Mouse (Mus musculus) liver, embryonic 13.5 days (tissue): ENCODE data around the gene Qser1. TPM values are rescaled to one million over a fixed set of nuclear protein-coding genes. Genes with fewer than 3 reads are reported as not detected.
"Not testable (repeated sequence)": the region's sequence is repeated elsewhere in the genome, so short reads cannot be mapped to it uniquely, and the experiment has no call there.

Experiments
- ATAC-seq: fragments of 200-750 bp; cut with Nextera tagmentation; 2 replicates; pipeline ENCODE4 v1.8.0; 2017; ENCODE audit warnings: low read depth, mild to moderate bottlenecking, moderate number of reproducible peaks, moderate library complexity
- DNase-seq: peaks from one replicate; pipeline ENCODE4 v3.0.0; 2022
- H3K27ac ChIP-seq: fragments of 300-500 bp; sonication (generic); 2 replicates; pipeline ENCODE4 v1.5.1; 2015; ENCODE audit warnings: moderate library complexity, mild to moderate bottlenecking, inconsistent platforms
- H3K27me3 ChIP-seq: fragments of 300-500 bp; sonication (generic); 2 replicates; pipeline ENCODE4 v1.6.1; 2015; ENCODE audit warnings: mild to moderate bottlenecking, inconsistent platforms
- H3K36me3 ChIP-seq: fragments of 300-500 bp; sonication (generic); 2 replicates; pipeline ENCODE4 v1.6.1; 2015; ENCODE audit warnings: mild to moderate bottlenecking, inconsistent platforms
- H3K4me1 ChIP-seq: fragments of 300-500 bp; sonication (generic); replicated peaks from 2 replicates; pipeline ENCODE4 v1.6.1; 2015; ENCODE audit warnings: inconsistent platforms
- H3K4me2 ChIP-seq: fragments of 300-500 bp; sonication (generic); 2 replicates; pipeline ENCODE4 v1.6.1; 2015; ENCODE audit warnings: inconsistent platforms, mild to moderate bottlenecking, moderate library complexity
- H3K4me3 ChIP-seq: fragments of 300-500 bp; sonication (generic); replicated peaks from 2 replicates; pipeline ENCODE4 v1.5.1; 2015; ENCODE audit warnings: mild to moderate bottlenecking, inconsistent platforms
- H3K9ac ChIP-seq: fragments of 300-500 bp; sonication (generic); 2 replicates; pipeline ENCODE4 v1.6.1; 2015; ENCODE audit warnings: mild to moderate bottlenecking, inconsistent platforms
- H3K9me3 ChIP-seq: fragments of 300-500 bp; sonication (generic); replicated peaks from 2 replicates; pipeline ENCODE4 v1.6.1; 2016; ENCODE audit warnings: inconsistent platforms
- WGBS: fragments of 180-500 bp; shearing (Covaris S2); methylation state at CpG from one replicate; pipeline ENCODE4 v1.1.7; 2015; ENCODE audit not compliant: insufficient replicate concordance; 5-methylcytosine and 5-hydroxymethylcytosine counted together
- polyA plus RNA-seq: library from polyadenylated mRNA; unstranded; fragments of >200 nt; fragmentation: Nextera tagmentation; extraction: Ambion mirVana; gene quantifications from 2 replicates; pipeline ENCODE4 v1.2.1, GENCODE M21; 2015

Gene Qser1
- polyA plus RNA-seq, result 2.3 and 2.7 TPM in 2 replicates

DNA sequence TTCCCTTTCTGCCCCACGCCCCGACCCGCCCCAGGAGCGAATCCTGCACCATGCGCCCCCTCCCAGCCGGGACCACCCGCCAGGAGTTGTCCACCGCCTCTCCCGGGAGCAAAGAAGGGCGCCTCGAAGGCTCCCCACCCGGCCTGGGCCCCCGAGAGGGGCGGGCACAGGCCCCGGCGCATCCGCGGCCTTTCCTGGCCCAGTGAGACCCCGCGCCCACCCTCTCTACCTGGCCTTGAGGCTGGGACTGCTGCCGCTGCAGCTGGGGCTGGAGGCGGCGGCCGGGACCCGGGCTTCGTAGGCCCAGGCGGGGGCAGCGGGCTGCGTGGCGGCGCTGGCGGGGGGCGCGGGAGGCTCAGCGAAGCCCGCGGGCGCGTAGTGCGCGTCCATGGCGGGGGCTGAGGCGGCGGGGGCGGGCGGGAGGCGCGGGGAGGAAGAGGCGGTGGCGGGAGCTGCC is at the start of gene Qser1:
Qser1 (minus strand) TSS at position 390 of the 457 bp plus-strand sequence.
- Histone ChIP-seq H3K4me2 (peak within 1 kb of the TSS; percentile 99), H3K27me3 (no peaks in the 10 kb centered on the region), H3K4me1 (peaks cover 31% of the 10 kb centered on the region), H3K36me3 (no peaks in the 10 kb centered on the region), H3K9ac (peak within 1 kb of the TSS; percentile 91), H3K27ac (peak within 1 kb of the TSS; percentile 93), H3K4me3 (peak within 1 kb of the TSS; percentile 91), H3K9me3 (no peaks in the 10 kb centered on the region)
- no peak for ATAC-seq
- DNase-seq, result no peak
- under 1% methylated on average over 33 of the region's 50 CpGs for WGBS

- no peak for ATAC-seq
- Histone ChIP-seq H3K9me3 (no peaks in the 10 kb centered on the region), H3K4me1 (no peaks in the 10 kb centered on the region)
These were observed 47.8 kb upstream of the Qser1 start for GRCm38 (mm10) chr2:104864176-104864860.

GRCm38 (mm10) chr2:104860426-104860825 is 43.9 kb upstream of the Qser1 start:
- Histone ChIP-seq H3K9ac (no peak overlapping the region), H3K4me3 (no peak overlapping the region), H3K4me1 (no peaks in the 10 kb centered on the region), H3K27ac (no peak overlapping the region), H3K36me3 (no peaks in the 10 kb centered on the region), H3K27me3 (no peaks in the 10 kb centered on the region), H3K4me2 (no peak overlapping the region), H3K9me3 (no peaks in the 10 kb centered on the region)
- 73% methylated on average over 10 of the region's 10 CpGs for WGBS
- DNase-seq (no peak), ATAC-seq (no peak)

More at GRCm38 (mm10) chr2:104864176-104864860, 47.8 kb upstream of the Qser1 start:
- Histone ChIP-seq H3K27ac (no peak overlapping the region), H3K4me2 (no peak overlapping the region), H3K9ac (no peak overlapping the region), H3K36me3 (no peaks in the 10 kb centered on the region), H3K4me3 (no peak overlapping the region), H3K27me3 (no peaks in the 10 kb centered on the region)
- DNase-seq, result no peak
- 59% methylated on average over 4 of the region's 4 CpGs for WGBS

- H3K27me3 ChIP-seq, result no peaks in the 10 kb centered on the region
- no peak overlapping the region for H3K27ac ChIP-seq
- H3K9me3 ChIP-seq, result no peaks in the 10 kb centered on the region
- no peak overlapping the region for H3K9ac ChIP-seq
- no peak overlapping the region for H3K4me3 ChIP-seq
- no peaks in the 10 kb centered on the region for H3K4me1 ChIP-seq
- DNase-seq (no peak), ATAC-seq (no peak)
- H3K36me3 ChIP-seq, result no peaks in the 10 kb centered on the region
- 66% methylated on average over 5 of the region's 5 CpGs for WGBS
- H3K4me2 ChIP-seq, result no peak overlapping the region
These were observed 42.5 kb upstream of the Qser1 start for GRCm38 (mm10) chr2:104859060-104859459.

DNA sequence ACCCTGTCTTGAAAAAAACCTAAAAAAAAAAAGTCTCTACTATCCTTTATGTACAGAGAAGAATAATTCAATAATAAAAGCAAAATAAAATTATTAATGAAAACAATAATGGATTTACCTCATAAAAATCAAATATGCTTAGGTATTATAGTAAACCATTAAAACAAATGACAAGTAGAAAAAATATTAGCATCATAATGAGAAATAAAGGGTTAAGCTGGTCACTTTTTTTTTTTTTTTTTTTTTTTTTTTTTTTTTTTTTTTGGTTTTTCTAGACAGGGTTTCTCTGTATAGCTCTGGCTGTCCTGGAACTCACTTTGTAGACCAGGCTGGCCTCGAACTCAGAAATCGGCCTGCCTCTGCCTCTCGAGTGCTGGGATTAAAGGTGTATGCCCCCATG is 41.5 kb upstream of the Qser1 start:
- H3K9ac ChIP-seq, H3K36me3 ChIP-seq, H3K4me1 ChIP-seq, H3K27me3 ChIP-seq, DNase-seq, ATAC-seq, H3K4me3 ChIP-seq, H3K4me2 ChIP-seq, H3K27ac ChIP-seq, H3K9me3 ChIP-seq: not testable (repeated sequence)
- WGBS, result 77% methylated on average over 3 of the region's 3 CpGs

GRCm38 (mm10) chr2:104856218-104856617 is 39.7 kb upstream of the Qser1 start:
- ATAC-seq, result no peak

GRCm38 (mm10) chr2:104855732-104856131 is 39.2 kb upstream of the Qser1 start:
- Histone ChIP-seq H3K36me3 (no peaks in the 10 kb centered on the region), H3K27ac (no peak overlapping the region), H3K4me1 (no peaks in the 10 kb centered on the region), H3K9me3 (no peaks in the 10 kb centered on the region), H3K4me2 (no peak overlapping the region), H3K9ac (no peak overlapping the region), H3K27me3 (peaks cover 15% of the 10 kb centered on the region), H3K4me3 (no peak overlapping the region)
- WGBS, result 44% methylated on average over 3 of the region's 3 CpGs
- ATAC-seq, result no peak
- DNase-seq, result no peak

More at GRCm38 (mm10) chr2:104856218-104856617, 39.7 kb upstream of the Qser1 start:
- H3K4me1 ChIP-seq, result no peaks in the 10 kb centered on the region
- H3K9ac ChIP-seq, result no peak overlapping the region
- H3K27ac ChIP-seq, result no peak overlapping the region
- no peak overlapping the region for H3K4me3 ChIP-seq
- no peak for DNase-seq
- no peaks in the 10 kb centered on the region for H3K9me3 ChIP-seq
- peaks cover 10% of the 10 kb centered on the region for H3K27me3 ChIP-seq
- H3K4me2 ChIP-seq, result no peak overlapping the region
- 44% methylated on average over 1 of the region's 1 CpGs for WGBS
- H3K36me3 ChIP-seq, result no peaks in the 10 kb centered on the region

DNA sequence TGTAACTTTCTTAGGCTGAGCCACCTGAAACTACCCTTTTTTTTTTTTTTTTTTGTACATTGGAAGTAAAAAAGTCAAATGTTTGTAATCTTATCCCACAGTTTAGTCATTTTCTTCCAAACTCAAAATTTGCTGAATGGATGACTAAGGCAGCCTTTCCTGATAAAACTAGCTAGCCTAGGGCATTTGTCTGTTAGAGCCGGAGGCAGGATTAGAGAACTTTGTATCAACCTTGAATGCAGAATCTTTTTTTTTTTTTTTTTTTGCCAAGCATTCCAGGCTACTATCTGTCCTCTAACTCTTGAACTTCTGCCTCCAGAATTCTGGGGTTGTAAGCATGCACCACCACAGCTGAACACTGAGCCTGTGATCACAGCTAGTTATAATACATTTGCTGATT is 38.3 kb upstream of the Qser1 start:
- Histone ChIP-seq H3K4me3 (no peak overlapping the region), H3K4me2 (no peak overlapping the region), H3K4me1 (no peaks in the 10 kb centered on the region), H3K27ac (no peak overlapping the region), H3K9ac (no peak overlapping the region), H3K27me3 (peaks cover 21% of the 10 kb centered on the region), H3K36me3 (no peaks in the 10 kb centered on the region), H3K9me3 (no peaks in the 10 kb centered on the region)
- ATAC-seq, result no peak
- 63% methylated on average over 1 of the region's 1 CpGs for WGBS
- DNase-seq, result no peak

GRCm38 (mm10) chr2:104852546-104852945 is 36.0 kb upstream of the Qser1 start:
- no peaks in the 10 kb centered on the region for H3K36me3 ChIP-seq
- H3K4me1 ChIP-seq, result peaks cover 12% of the 10 kb centered on the region
- H3K4me2 ChIP-seq, result no peak overlapping the region
- ATAC-seq (no peak), DNase-seq (no peak)
- no peak overlapping the region for H3K27ac ChIP-seq
- no peak overlapping the region for H3K4me3 ChIP-seq
- no peak overlapping the region for H3K9ac ChIP-seq
- peaks cover 40% of the 10 kb centered on the region for H3K27me3 ChIP-seq
- no peaks in the 10 kb centered on the region for H3K9me3 ChIP-seq
- WGBS, result 71% methylated on average over 7 of the region's 7 CpGs

GRCm38 (mm10) chr2:104851686-104852085 is 35.1 kb upstream of the Qser1 start:
- Histone ChIP-seq H3K4me2 (no peak overlapping the region), H3K9ac (no peak overlapping the region), H3K27me3 (peaks cover 40% of the 10 kb centered on the region), H3K36me3 (no peaks in the 10 kb centered on the region), H3K4me1 (peaks cover 12% of the 10 kb centered on the region), H3K9me3 (no peaks in the 10 kb centered on the region), H3K4me3 (no peak overlapping the region), H3K27ac (no peak overlapping the region)
- ATAC-seq, result no peak
- DNase-seq, result no peak
- 43% methylated on average over 5 of the region's 5 CpGs for WGBS

GRCm38 (mm10) chr2:104849991-104850359 is 33.4 kb upstream of the Qser1 start:
- peaks cover 12% of the 10 kb centered on the region for H3K4me1 ChIP-seq
- H3K4me2 ChIP-seq, result peak overlapping the region; percentile 79
- peaks cover 40% of the 10 kb centered on the region for H3K27me3 ChIP-seq
- H3K9me3 ChIP-seq, result no peaks in the 10 kb centered on the region
- H3K9ac ChIP-seq, result no peak overlapping the region
- DNase-seq (no peak), ATAC-seq (no peak)
- 52% methylated on average over 3 of the region's 3 CpGs for WGBS
- H3K27ac ChIP-seq, result no peak overlapping the region
- H3K36me3 ChIP-seq, result no peaks in the 10 kb centered on the region
- H3K4me3 ChIP-seq, result peak overlapping the region; percentile 55
